Mouse (Mus musculus): Measurements from ENCODE around the gene Sh3pxd2a.

Sh3pxd2a gene

GRCm38 (mm10) chr19:47464304-47465241 lies at the start of gene Sh3pxd2a:
Gene Sh3pxd2a (minus strand): TSS chr19:47464401.
- no peak for DNase-seq (ENCODE audit: low spot score)

- no peak for DNase-seq (ENCODE audit: low spot score)
Measured at GRCm38 (mm10) chr19:47513618-47513897, 49.4 kb upstream of the Sh3pxd2a start.

- peak; percentile 59 for DNase-seq (ENCODE audit: low spot score)
Measured at GRCm38 (mm10) chr19:47512794-47513617, 48.8 kb upstream of the Sh3pxd2a start.

- peak; percentile 46 for DNase-seq (ENCODE audit: low spot score)
Measured at GRCm38 (mm10) chr19:47511958-47512357, 47.8 kb upstream of the Sh3pxd2a start.

- peak; percentile 14 for DNase-seq (ENCODE audit: low spot score)
Measured at GRCm38 (mm10) chr19:47511294-47511675, 47.1 kb upstream of the Sh3pxd2a start.

GRCm38 (mm10) chr19:47510473-47511293 lies 46.5 kb upstream of the Sh3pxd2a start:
- peak; percentile 80 for DNase-seq (ENCODE audit: low spot score)

GRCm38 (mm10) chr19:47510135-47510472 lies 45.9 kb upstream of the Sh3pxd2a start:
- peak; percentile 23 for DNase-seq (ENCODE audit: low spot score)

- DNase-seq (ENCODE audit: low spot score): peak; percentile 72
Measured at GRCm38 (mm10) chr19:47508771-47509281, 44.6 kb upstream of the Sh3pxd2a start.

GRCm38 (mm10) chr19:47508191-47508590 lies 44.0 kb upstream of the Sh3pxd2a start:
- no peak for DNase-seq (ENCODE audit: low spot score)

- peak; percentile 74 for DNase-seq (ENCODE audit: low spot score)
Measured at GRCm38 (mm10) chr19:47507128-47508121, 43.2 kb upstream of the Sh3pxd2a start.

GRCm38 (mm10) chr19:47503625-47504024 lies 39.4 kb upstream of the Sh3pxd2a start:
- peak; percentile 59 for DNase-seq (ENCODE audit: low spot score)

- DNase-seq (ENCODE audit: low spot score): peak; percentile 32
Measured at GRCm38 (mm10) chr19:47502563-47502962, 38.4 kb upstream of the Sh3pxd2a start.

GRCm38 (mm10) chr19:47500389-47501011 lies 36.3 kb upstream of the Sh3pxd2a start:
- no peak for DNase-seq (ENCODE audit: low spot score)

GRCm38 (mm10) chr19:47499841-47500240 lies 35.6 kb upstream of the Sh3pxd2a start:
- DNase-seq (ENCODE audit: low spot score): no peak

- DNase-seq (ENCODE audit: low spot score): no peak
Measured at GRCm38 (mm10) chr19:47498942-47499341, 34.7 kb upstream of the Sh3pxd2a start.

GRCm38 (mm10) chr19:47497736-47498135 lies 33.5 kb upstream of the Sh3pxd2a start:
- DNase-seq (ENCODE audit: low spot score): no peak

GRCm38 (mm10) chr19:47497313-47497712 lies 33.1 kb upstream of the Sh3pxd2a start:
- no peak for DNase-seq (ENCODE audit: low spot score)

GRCm38 (mm10) chr19:47493017-47493997 lies 29.1 kb upstream of the Sh3pxd2a start:
- no peak for DNase-seq (ENCODE audit: low spot score)

- no peak for DNase-seq (ENCODE audit: low spot score)
Measured at GRCm38 (mm10) chr19:47492422-47492821, 28.2 kb upstream of the Sh3pxd2a start.
